Mouse (Mus musculus) G1E (cell line): ENCODE results near the gene Rad52. TPM values are rescaled to one million over a fixed set of nuclear protein-coding genes. Genes with fewer than 3 reads are reported as not detected.

ENCODE experiments used
- ATAC-seq: 2 replicates; pipeline ENCODE4 v1.8.0; 2016; ENCODE audit warnings: mild to moderate bottlenecking; ENCODE audit not compliant: insufficient number of reproducible peaks, poor library complexity, low FRiP score, severe bottlenecking; ENCODE audit errors: extremely low read depth
- DNase-seq: peaks from one replicate; pipeline ENCODE4 v3.0.0; 2012; ENCODE audit warnings: low spot score
- H3K27me3 ChIP-seq: 2 replicates; pipeline ENCODE4 v1.6.1; 2012; ENCODE audit warnings: mild to moderate bottlenecking, low read length, inconsistent platforms; ENCODE audit not compliant: insufficient read depth
- H3K36me3 ChIP-seq: replicated peaks from 2 replicates; pipeline ENCODE3; 2012; ENCODE audit warnings: mild to moderate bottlenecking, inconsistent platforms
- H3K4me1 ChIP-seq: 2 replicates; pipeline ENCODE4 v1.6.1; 2012; ENCODE audit warnings: low read depth, low read length, inconsistent platforms, mixed read lengths; ENCODE audit not compliant: insufficient read depth
- H3K4me3 ChIP-seq: 2 replicates; pipeline ENCODE4 v1.5.1; 2012; ENCODE audit warnings: low read depth, mild to moderate bottlenecking, inconsistent platforms, low read length, moderate library complexity, mixed read lengths
- H3K9me3 ChIP-seq: replicated peaks from 2 replicates; pipeline ENCODE4 v1.6.1; 2012; ENCODE audit warnings: inconsistent platforms
- CTCF ChIP-seq: IDR thresholded peaks from 2 replicates; pipeline ENCODE4 v1.5.1; 2012; ENCODE audit warnings: low read depth, low read length, inconsistent platforms, mixed read lengths
- GATA1 ChIP-seq: IDR thresholded peaks from 2 replicates; pipeline ENCODE4 v1.6.1; 2012; ENCODE audit warnings: borderline replicate concordance, low read length, inconsistent platforms, mixed read lengths
- GATA2 ChIP-seq: IDR thresholded peaks from 2 replicates; pipeline ENCODE4 v1.6.1; 2012; ENCODE audit warnings: low read depth, low read length, inconsistent platforms, borderline replicate concordance
- POLR2AphosphoS5 ChIP-seq: IDR thresholded peaks from 2 replicates; pipeline ENCODE4 v1.6.1; 2012; ENCODE audit warnings: low read depth, low read length, inconsistent platforms; ENCODE audit not compliant: insufficient replicate concordance
- TAL1 ChIP-seq: conservative IDR thresholded peaks from 2 replicates; pipeline ENCODE4 v1.6.1; 2012; ENCODE audit warnings: low read depth, low read length, inconsistent platforms, mixed read lengths
- polyA plus RNA-seq: library from polyadenylated mRNA; stranded (reverse); fragments of >175 nt; gene quantifications from 2 replicates; pipeline ENCODE4 v1.2.3, GENCODE M21; 2012
- total RNA-seq, 2 experiments: library from RNA; stranded (forward) in 1 of 2; stranded (reverse) in 1 of 2; fragments of 200-1000 nt in 1 of 2; fragments of >200 nt in 1 of 2; fragmentation: Nextera tagmentation in 1 of 2; gene quantifications; 2 replicates each; pipeline ENCODE4 v1.2.3; 2014 to 2017

The Rad52 gene
- total and polyA plus RNA-seq, 3 experiments = 22.6 to 51.3 (median 28.9) TPM

GRCm38 (mm10) chr6:119864341-119865034 lies 38.0 kb upstream of the Rad52 start:
- H3K4me3 ChIP-seq = no peak overlapping the region
- peaks cover 3% of the 10 kb centered on the region; the same call in 1 of the 2 replicates for H3K4me1 ChIP-seq
- TF ChIP-seq CTCF (no peak), GATA2 (no peak), GATA1 (no peak), POLR2AphosphoS5 (no peak), TAL1 (no peak)
- DNase-seq (no peak), ATAC-seq (no peak)
- peaks cover 5% of the 10 kb centered on the region for H3K27me3 ChIP-seq
- H3K36me3 ChIP-seq = no peaks in the 10 kb centered on the region
- peaks cover 9% of the 10 kb centered on the region for H3K9me3 ChIP-seq

- no peak overlapping the region for H3K4me3 ChIP-seq
- no peaks in the 10 kb centered on the region; the same call in 1 of the 2 replicates for H3K4me1 ChIP-seq
- ATAC-seq (no peak), DNase-seq (no peak)
- TF ChIP-seq CTCF (no peak), GATA2 (no peak), POLR2AphosphoS5 (no peak), TAL1 (no peak), GATA1 (no peak)
- no peaks in the 10 kb centered on the region for H3K36me3 ChIP-seq
- H3K27me3 ChIP-seq = peaks cover 41% of the 10 kb centered on the region
- H3K9me3 ChIP-seq = no peaks in the 10 kb centered on the region
Measured at GRCm38 (mm10) chr6:119883151-119883550, 19.3 kb upstream of the Rad52 start.

GRCm38 (mm10) chr6:119892711-119893110 lies 9.8 kb upstream of the Rad52 start:
- Histone ChIP-seq H3K4me1 (peaks cover 5% of the 10 kb centered on the region; the same call in 1 of the 2 replicates), H3K4me3 (no peak overlapping the region), H3K36me3 (no peaks in the 10 kb centered on the region), H3K9me3 (no peaks in the 10 kb centered on the region), H3K27me3 (peaks cover 49% of the 10 kb centered on the region)
- TF ChIP-seq CTCF (no peak), GATA2 (no peak), GATA1 (no peak), POLR2AphosphoS5 (no peak), TAL1 (no peak)
- ATAC-seq (no peak), DNase-seq (no peak)

- no peaks in the 10 kb centered on the region for H3K27me3 ChIP-seq
- H3K4me3 ChIP-seq = peak overlapping the region; percentile 87
- ATAC-seq = no peak
- H3K9me3 ChIP-seq = no peaks in the 10 kb centered on the region
- no peak for DNase-seq
- no peak for TF ChIP-seq TAL1
- TF ChIP-seq CTCF = no peak
- TF ChIP-seq POLR2AphosphoS5 = no peak
- TF ChIP-seq GATA1 = no peak
- no peak for TF ChIP-seq GATA2
- peaks cover 38% of the 10 kb centered on the region for H3K4me1 ChIP-seq
- peaks cover 18% of the 10 kb centered on the region for H3K36me3 ChIP-seq
Measured at GRCm38 (mm10) chr6:119903081-119903789, 737 bp downstream of the Rad52 start.

GRCm38 (mm10) chr6:119905461-119905860 lies 3.0 kb downstream of the Rad52 start:
- peak; percentile 35; the same call in 1 of the 2 replicates for ATAC-seq
- TF ChIP-seq GATA2 (no peak), POLR2AphosphoS5 (no peak), CTCF (no peak), TAL1 (no peak), GATA1 (no peak)
- Histone ChIP-seq H3K36me3 (peaks cover 38% of the 10 kb centered on the region), H3K27me3 (no peaks in the 10 kb centered on the region), H3K4me1 (peaks cover 36% of the 10 kb centered on the region), H3K4me3 (peak overlapping the region; percentile 44; the same call in 1 of the 2 replicates), H3K9me3 (no peaks in the 10 kb centered on the region)
- peak; percentile 15 for DNase-seq

- peaks cover 18% of the 10 kb centered on the region for H3K4me1 ChIP-seq
- H3K9me3 ChIP-seq = no peaks in the 10 kb centered on the region
- TF ChIP-seq CTCF (no peak), GATA2 (no peak), GATA1 (no peak), TAL1 (no peak), POLR2AphosphoS5 (no peak)
- H3K36me3 ChIP-seq = peaks cover 88% of the 10 kb centered on the region
- no peak overlapping the region for H3K4me3 ChIP-seq
- peak; percentile 13 for DNase-seq
- ATAC-seq = no peak
- no peaks in the 10 kb centered on the region for H3K27me3 ChIP-seq
Measured at GRCm38 (mm10) chr6:119912046-119912445, 9.5 kb downstream of the Rad52 start.
